Mouse (Mus musculus) adrenal gland, postnatal 25 days (tissue): ENCODE data around the gene Ak2. TPM values are rescaled to one million over a fixed set of nuclear protein-coding genes. Genes with fewer than 3 reads are reported as not detected.

Experiments used
- DNase-seq: peaks from one replicate; pipeline ENCODE4 v3.0.0; 2021; ENCODE audit warnings: mixed read lengths
- long read RNA-seq: library from polyadenylated mRNA; stranded (forward); transcript quantifications from one replicate; pipeline ENCODE4 v2.0.0, GENCODE M21; 2021
- total RNA-seq: library from RNA; stranded (reverse); gene quantifications from 2 replicates; pipeline ENCODE4 v1.2.3, GENCODE M21; 2021

Ak2 gene
- total RNA-seq, result 121 and 128 TPM in 2 replicates
- long read RNA-seq, transcript Ak2-201 (6 exons, 986 nt), result minor isoform, 34 of 280 reads
- long read RNA-seq, transcript Ak2-202 (7 exons, 1,781 nt), result major isoform, 224 of 280 reads
- long read RNA-seq, partial matches to known transcripts, result 9 of 280 reads
- long read RNA-seq, other reads (novel, unspliced or antisense), result 13 of 280 reads

GRCm38 (mm10) chr4:128991500-128992008 lies at the start of gene Ak2:
TSS of gene Ak2 (plus strand) at chr4:128991958.
- no peak for DNase-seq

DNA sequence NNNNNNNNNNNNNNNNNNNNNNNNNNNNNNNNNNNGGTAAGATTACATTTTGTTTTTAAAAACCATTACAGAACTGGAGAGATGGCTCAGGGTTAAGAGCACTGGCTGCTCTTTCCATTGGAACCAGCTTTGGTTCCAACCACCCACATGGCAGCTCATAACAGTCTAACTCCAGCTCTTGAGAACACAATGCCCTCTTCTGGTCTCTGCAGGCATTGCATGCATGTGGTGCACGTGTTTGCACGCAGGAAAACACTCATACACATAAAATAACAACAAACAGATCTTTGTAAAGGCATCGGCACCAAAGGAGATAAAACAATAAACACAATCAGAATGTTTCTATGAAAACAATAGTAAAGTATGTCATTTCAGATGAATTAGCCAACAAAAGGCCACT lies 49.4 kb upstream of the Ak2 start:
- DNase-seq, result no peak

DNA sequence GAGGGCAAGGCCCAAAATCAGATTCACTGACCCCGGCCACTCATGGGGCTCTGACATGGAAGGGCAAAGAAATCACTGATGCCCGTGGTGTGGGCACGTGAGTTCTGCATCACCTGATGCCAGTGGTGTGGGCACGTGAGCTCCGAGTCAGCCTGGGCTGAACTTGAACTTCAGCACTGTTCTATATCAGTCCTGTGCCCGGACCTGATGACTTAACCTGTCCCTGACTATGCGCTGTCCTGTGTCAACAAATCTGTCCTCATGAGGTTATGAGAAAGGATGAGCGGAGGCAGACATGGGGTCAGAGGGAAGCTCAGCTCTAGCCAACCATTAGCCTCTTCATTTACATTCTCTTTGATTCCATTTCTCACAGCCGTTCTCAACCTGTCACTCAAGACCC lies 45.0 kb upstream of the Ak2 start:
- DNase-seq, result no peak

DNA sequence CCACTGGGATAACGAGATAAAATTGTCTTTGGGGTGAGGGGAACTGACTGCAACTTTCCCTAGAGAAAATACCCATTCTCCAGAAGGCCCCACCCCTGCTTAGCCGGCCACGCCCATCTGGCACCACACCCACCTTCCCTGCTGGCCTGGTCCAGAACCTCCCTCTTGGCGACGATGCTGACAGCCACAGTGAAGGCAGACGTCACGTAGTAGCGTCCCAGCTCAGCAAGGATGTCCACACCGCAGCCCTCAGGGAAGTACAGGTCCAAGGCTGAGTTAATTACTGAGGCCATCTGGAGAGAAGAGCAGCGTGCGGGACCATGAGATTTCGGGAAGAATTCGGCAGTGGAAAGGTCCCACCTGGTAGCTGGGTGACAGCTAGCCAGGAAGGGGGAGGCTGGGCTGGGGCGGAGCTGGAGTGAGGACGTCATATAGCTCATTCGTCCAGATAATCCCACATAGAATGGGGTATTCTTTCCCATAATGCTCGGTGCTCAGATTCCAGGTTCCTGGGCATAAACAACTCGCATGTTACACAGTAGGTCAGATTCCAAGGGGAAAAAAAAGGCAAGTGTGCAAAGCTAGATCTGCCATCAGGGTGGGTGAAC lies 44.3 kb upstream of the Ak2 start:
- DNase-seq, result no peak

DNA sequence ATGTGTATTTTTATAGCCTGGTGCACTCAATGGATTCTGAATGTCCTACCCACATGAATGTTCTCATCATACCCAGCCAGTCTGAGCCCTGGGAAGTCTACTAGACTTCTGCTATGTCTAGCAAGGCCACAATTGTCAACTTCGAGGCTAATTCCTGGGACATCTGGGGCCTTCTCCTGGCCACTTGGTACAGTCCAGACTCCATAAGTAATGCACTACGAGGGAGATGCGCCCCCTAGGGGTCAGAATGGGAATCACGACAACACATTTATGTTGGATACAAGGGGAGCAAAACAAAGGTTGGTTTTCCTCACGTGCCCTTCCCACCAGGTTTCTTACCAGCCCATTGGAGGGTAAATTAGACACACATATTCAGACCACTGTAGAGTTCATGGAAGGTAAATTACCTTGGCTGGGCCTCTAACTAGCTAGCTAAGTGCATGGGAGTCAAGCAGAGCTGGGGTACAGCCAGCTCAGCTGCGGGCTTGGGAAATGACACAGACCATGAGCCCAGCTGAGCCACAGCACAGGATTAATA lies 43.6 kb upstream of the Ak2 start:
- DNase-seq, result peak; percentile 63

GRCm38 (mm10) chr4:128949470-128950005 lies 42.2 kb upstream of the Ak2 start:
- no peak for DNase-seq

DNA sequence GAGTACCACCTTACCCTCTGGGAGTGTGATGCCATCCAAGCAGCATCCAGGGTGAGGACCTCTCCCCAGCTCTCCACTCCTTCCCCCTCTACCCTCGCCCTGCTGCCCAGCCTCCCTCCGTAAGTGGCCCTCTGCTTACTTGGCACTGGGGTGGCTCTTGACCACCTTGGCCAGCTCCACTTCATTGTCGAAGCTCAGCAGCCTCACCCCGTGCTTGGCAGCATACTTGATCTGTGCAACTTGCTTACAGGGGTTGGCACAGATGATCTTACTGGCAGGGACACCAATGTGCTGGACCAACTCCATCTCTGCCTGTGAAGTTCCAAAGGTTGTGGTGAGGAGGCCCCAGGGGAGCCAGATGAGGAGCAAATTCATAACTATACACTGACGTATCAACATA lies 41.3 kb upstream of the Ak2 start:
- no peak for DNase-seq

DNA sequence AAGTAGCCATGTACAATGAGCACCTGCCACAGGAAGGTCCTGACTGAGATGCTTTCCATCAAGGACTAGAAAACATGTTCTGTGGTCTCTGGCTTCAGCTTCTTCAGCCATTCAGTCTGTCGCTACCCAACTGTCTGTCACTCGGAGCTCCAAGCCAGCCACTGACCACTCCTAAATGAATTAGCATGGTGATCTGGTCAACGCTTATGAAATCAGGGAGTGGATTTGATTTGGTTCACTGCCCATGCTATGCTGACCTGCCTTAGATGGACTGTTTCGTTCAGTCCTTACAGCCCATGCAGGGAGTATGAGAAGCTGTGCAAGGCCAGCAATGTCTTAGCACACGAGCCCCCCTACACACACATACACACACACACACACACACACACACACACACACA lies 37.9 kb upstream of the Ak2 start:
- no peak for DNase-seq

DNA sequence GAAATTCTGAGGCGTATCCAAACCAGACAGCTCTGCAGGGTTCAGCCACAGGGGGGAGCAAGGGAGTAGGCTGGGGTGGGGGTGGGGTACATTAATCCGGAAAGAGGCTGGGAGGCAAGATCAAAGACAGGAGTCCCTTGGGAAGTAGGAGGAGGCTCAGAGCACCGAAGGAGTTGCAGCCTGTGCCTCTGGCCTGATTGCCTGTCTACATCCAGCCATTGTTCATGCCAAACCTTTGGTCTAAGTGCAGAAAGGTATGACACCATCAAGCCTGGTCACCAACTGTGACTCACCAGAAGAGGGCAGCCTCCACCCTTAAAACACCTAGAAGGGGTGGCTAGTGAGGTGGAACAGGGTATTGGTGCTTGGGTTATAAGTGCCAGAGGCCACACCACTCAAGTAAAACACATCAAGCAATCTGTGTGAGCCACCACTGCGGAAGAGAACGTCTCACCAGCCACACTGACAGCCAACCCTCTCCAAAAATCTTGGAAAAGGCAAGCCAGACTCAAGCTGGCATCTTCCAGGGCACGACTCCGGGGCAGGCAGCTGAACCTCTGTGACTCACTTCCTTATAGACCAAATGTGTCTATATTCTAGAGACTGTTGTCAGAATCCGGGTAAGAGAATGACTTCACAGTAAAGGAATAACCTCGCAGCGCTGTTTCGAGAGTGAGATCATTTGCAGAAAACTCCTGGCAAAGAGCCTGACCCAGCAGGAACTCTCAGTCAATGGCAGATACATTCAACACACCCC lies 34.4 kb upstream of the Ak2 start:
- no peak for DNase-seq

DNA sequence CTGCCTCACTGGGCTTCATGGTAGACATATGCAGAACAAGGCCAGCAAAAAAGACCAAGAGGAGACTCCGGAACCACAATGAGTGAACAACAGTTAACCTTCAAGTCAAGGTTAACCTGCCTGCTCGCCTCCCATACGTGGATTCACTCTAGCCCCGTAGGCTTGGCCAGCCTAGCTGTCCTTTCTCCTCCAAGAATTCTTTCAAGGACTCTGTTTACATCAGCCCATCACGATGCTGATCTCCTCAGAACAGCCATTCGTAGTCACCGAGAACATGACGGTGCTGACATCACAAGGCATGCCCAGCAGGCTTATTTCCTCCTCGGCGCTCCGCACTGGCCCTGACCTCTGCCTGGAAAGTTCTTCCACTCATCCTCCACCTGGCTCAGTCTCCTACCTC lies 33.6 kb upstream of the Ak2 start:
- no peak for DNase-seq

- DNase-seq, result no peak
Observed at GRCm38 (mm10) chr4:128958849-128959248, 32.9 kb upstream of the Ak2 start.

GRCm38 (mm10) chr4:128959676-128960075 lies 32.1 kb upstream of the Ak2 start:
- DNase-seq, result no peak

GRCm38 (mm10) chr4:128961301-128962028 lies 30.3 kb upstream of the Ak2 start:
- no peak for DNase-seq

DNA sequence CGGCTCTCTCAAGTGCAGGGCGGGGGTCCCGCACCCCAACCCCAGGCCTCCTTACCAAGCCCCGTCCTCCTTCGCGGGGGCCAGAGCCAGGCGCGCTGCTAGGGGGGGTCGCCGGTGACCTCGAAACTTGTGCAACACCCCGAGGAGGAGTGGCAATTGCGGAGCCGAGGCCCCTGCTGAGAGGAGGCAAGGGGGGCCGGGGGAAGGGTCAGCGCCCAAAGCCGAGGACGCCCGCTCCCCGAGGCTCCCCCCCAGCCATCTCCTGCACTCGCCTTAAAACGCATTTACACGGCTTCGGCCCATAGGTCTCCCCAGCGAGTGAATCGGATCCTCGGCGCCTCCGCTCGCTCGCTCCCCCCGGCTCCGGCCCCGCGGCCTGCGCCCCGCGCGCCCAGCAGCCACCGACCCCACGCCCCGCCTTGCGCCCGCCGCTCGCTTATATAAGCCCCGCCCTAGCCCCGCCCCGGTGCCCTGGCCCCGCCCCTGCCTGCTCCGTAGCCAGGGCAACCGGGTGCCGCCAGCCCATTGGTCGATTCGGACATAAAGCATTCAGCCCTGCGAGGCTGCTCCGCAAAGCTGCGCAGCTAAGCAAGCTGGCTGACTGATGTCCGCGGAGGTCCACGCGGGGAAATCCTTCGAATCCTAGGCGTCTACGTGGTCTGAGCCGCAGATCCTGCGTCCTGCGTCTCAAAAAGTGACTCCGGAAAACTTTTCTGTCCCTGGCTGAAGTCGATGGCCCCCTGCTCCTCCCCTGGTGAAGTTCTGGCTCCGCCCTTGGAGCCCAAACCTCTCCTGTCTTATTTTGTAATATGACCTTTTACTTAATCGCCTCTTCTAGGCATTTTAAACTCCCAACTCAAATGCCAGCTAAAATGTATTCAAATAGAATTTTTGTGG lies 29.5 kb upstream of the Ak2 start, which contains the start of gene Azin2:
TSS of gene Azin2 (minus strand) at position 414 of the 897 bp plus-strand sequence.
- peak; percentile 96 for DNase-seq

GRCm38 (mm10) chr4:128962926-128963290 lies 28.9 kb upstream of the Ak2 start:
- DNase-seq, result no peak

DNA sequence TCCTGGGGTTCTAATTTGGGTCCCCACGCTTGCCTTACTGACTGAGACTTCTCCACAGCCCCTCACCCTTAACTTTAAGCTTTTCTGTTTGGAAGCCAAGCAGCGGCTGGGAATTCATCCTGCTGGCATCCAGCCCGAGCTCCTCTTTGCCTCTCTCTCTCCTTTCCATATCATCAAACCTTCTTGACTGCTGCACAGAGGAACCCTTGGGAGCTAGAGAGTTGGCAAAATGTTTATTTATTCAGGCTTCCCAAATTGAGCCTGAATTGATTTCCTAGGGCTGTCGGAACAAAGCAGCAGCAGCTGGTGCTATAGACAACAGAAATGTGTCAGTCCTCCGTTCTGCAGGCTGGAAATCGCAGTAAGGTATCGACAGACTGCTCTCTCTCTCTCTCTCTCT lies 25.0 kb upstream of the Ak2 start:
- no peak for DNase-seq

DNA sequence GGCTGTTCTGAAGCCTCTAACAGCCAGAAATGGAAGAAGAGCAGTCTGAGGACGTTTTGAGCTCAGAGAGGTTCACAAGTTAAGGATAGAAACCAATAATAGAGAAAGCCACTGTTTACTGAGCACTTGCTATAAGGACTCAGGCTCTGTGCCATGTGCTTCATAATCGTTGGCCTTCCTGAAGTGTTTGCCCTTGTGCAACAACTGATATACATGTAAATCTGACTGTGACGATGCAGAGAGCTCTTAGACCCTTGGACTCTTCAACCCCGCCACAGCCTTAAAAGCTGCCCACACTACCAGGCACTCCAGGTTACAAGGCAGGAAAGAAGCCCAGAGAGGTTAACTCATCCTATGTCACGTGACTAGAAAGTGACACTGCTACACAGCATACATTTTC lies 22.7 kb upstream of the Ak2 start:
- DNase-seq, result no peak

GRCm38 (mm10) chr4:128969607-128970416 lies 21.9 kb upstream of the Ak2 start:
- no peak for DNase-seq

- no peak for DNase-seq
Observed at GRCm38 (mm10) chr4:128970417-128970807, 21.3 kb upstream of the Ak2 start.

GRCm38 (mm10) chr4:128971065-128971694 lies 20.6 kb upstream of the Ak2 start:
- peak; percentile 85 for DNase-seq
